Mouse (Mus musculus): ENCODE measurements around the gene Ezr. TPM values are rescaled to one million over a fixed set of nuclear protein-coding genes. Genes with fewer than 3 reads are reported as not detected.

Gene Ezr
- polyA plus RNA-seq, 1 experiment from 2014 or later = 52.2 TPM

DNA sequence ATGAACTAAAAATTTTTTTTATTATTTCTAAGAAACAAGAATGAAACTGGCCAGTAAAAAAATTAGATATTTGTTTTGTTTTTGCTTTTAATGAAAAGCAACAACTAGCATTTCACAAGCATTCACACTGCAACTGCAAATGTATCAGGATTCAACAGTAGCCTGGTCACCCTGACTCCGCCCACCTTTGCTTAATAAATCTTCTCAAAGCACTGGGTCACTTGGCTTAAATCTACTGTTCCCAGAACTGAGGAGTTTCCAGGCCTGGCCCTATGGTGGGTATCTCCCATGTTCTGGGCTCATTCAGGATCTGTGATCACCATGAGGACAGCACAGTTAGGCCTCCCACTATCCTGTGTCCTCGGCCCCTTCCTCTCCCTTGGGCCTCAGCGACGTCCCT lies 17.9 kb downstream of the Ezr start:
- Histone ChIP-seq H3K9ac (no peak overlapping the region), H3K4me3 (no peak overlapping the region), H3K27me3 (no peaks in the 10 kb centered on the region), H3K27ac (no peak overlapping the region), H3K4me1 (peaks cover 10% of the 10 kb centered on the region), H3K4me2 (replicated peaks) (no peak overlapping the region), H3K36me3 (no peaks in the 10 kb centered on the region), H3K9me3 (no peaks in the 10 kb centered on the region)
- ATAC-seq (ENCODE audit: insufficient number of reproducible peaks, insufficient read depth, low FRiP score, low TSS enrichment) = no peak
- 80% methylated on average over 4 of the region's 4 CpGs for WGBS

DNA sequence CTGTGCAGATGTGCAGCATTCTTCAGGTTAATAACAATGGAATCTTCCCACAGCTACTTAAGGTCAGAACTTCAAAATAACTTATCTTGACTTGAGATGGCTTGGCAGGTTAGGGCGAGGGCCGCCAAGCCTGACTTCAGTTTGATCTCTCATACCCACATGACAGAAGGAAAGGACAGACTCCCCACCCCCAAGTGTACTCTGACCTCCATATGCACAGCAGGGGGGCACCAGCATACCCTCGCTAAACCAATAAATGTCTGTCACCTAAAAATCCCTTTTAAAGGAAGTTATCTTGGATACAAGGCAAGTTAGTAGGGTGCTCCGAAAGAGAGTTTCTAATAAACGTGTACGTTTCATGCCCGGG lies 18.4 kb downstream of the Ezr start:
- Histone ChIP-seq H3K36me3 (no peaks in the 10 kb centered on the region), H3K27ac (no peak overlapping the region), H3K27me3 (no peaks in the 10 kb centered on the region), H3K4me2 (replicated peaks) (no peak overlapping the region), H3K9ac (no peak overlapping the region), H3K9me3 (no peaks in the 10 kb centered on the region), H3K4me3 (no peak overlapping the region), H3K4me1 (peaks cover 10% of the 10 kb centered on the region)
- ATAC-seq (ENCODE audit: insufficient number of reproducible peaks, insufficient read depth, low FRiP score, low TSS enrichment) = no peak
- 71% methylated on average over 7 of the region's 7 CpGs for WGBS

DNA sequence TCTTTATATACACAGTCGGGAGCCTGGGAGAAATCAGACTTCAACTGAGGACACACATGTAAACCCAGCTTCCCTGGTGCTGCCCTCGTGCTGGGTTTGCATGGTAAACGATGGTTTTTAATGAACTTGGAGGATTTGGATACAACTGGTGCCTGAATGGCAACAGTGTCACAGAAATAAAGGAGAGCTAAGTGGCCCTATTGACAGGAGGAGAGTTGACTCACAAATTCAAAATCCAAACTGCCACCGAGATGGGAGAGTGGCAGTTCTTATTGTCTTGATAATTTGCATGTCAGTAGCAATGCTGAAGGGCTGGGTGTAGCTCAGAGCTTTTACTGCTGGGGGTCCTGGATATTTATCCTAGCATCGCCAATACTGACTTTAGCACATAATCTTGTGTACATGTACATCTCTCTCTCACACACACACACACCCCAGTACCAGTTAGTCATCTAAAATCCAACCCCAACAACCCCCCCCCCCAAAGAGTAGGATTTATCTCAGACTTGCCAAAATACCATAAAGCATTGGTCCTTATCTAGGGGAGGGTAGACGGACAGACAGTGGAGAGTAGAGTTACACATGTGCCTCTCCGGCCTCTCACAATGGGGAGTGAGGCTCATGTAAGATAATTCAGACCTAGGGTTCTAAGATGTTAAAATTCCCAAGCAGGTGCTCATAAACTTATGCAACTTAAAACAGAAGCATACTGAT lies 18.9 kb downstream of the Ezr start:
- no peak overlapping the region for H3K9ac ChIP-seq
- no peaks in the 10 kb centered on the region for H3K9me3 ChIP-seq
- H3K27me3 ChIP-seq = no peaks in the 10 kb centered on the region
- H3K4me1 ChIP-seq = peaks cover 10% of the 10 kb centered on the region
- ATAC-seq (ENCODE audit: insufficient number of reproducible peaks, insufficient read depth, low FRiP score, low TSS enrichment) = no peak
- no peaks in the 10 kb centered on the region for H3K36me3 ChIP-seq
- no peak overlapping the region for H3K4me3 ChIP-seq
- H3K27ac ChIP-seq = no peak overlapping the region
- WGBS = 55% methylated on average over 7 of the region's 7 CpGs
- no peak overlapping the region for H3K4me2 ChIP-seq (replicated peaks)

DNA sequence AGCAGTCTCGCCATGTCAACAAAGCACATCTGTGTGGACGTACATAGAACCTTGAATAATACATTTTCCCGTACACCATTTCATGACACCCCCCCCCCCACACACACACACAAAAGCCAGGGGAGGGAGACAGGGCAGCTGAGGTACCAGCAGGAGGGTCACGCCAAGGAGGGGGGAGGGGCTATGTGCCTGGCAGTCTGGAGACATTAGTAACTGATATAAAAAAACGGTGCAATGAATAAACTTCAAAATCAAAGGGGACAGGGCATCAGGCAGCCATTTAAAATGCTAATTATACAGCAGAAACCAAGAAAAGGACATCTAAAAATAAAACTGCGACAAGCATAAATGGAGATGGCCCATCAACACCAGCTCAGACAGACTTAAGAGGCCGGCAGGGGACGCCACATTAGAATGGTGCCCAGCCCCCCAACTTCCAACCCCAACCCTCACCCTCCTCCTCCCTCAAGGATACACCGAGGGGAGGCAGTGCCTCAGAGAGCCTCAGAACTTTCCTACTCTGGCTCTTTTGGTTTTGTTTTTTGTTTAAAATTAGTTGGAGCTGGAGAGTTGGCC lies 22.8 kb downstream of the Ezr start:
- Histone ChIP-seq H3K27ac (no peak overlapping the region), H3K9me3 (no peaks in the 10 kb centered on the region), H3K4me3 (no peak overlapping the region), H3K27me3 (no peaks in the 10 kb centered on the region), H3K9ac (no peak overlapping the region), H3K36me3 (peaks cover 3% of the 10 kb centered on the region; the same call in 1 of the 2 replicates), H3K4me2 (replicated peaks) (no peak overlapping the region), H3K4me1 (peaks cover 5% of the 10 kb centered on the region; the same call in 1 of the 2 replicates)
- no peak for ATAC-seq (ENCODE audit: insufficient number of reproducible peaks, insufficient read depth, low FRiP score, low TSS enrichment)
- 56% methylated on average over 9 of the region's 9 CpGs for WGBS

DNA sequence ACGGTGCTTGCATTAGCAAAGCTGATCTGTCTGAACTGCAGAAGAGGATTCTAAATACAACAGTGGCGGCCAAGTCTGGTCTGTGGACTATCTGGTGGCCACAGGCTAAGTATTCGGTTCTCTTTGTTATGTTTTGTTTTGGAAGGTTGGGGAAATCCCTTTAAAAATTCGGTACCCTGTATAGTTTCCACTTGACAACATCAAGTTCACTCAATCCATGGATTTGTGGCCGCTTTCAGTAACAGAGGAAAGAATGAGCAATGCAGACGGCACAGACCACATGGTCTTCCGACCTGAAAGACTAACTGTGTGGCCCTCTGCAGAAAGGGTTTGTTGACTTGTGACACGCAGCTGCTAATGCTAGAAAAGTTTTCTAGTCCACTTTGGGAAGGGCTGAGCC lies 23.7 kb downstream of the Ezr start:
- no peak for ATAC-seq (ENCODE audit: insufficient number of reproducible peaks, insufficient read depth, low FRiP score, low TSS enrichment)
- Histone ChIP-seq H3K4me1 (no peaks in the 10 kb centered on the region), H3K27ac (no peak overlapping the region), H3K9me3 (no peaks in the 10 kb centered on the region), H3K9ac (no peak overlapping the region), H3K27me3 (0 out of 2 replicates have a peak, but pooled peaks cover 2% of the 10 kb centered on the region), H3K36me3 (peaks cover 3% of the 10 kb centered on the region; the same call in 1 of the 2 replicates), H3K4me2 (replicated peaks) (no peak overlapping the region), H3K4me3 (no peak overlapping the region)
- WGBS = 79% methylated on average over 8 of the region's 8 CpGs

DNA sequence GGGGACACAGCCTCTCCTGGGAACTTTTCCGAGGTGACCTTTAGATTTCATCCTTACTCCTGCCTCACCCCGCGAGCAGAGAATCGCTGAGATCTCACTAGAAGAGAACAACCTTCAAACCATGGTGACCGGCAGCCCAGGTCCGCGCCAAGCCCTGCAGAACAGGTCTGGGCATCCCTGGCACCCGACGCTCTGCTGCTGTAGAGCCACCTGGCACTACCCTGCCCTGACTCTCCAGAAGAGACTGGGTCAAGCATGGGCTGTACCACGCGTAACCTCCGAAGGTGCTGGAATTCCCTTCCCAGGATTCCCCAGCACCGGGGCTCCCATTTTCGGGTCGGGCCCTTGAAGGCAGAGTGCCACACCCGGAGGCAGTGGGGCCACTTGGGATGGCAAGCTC lies 24.7 kb downstream of the Ezr start:
- 0 out of 2 replicates have a peak, but pooled peaks cover 2% of the 10 kb centered on the region for H3K27me3 ChIP-seq
- ATAC-seq (ENCODE audit: insufficient number of reproducible peaks, insufficient read depth, low FRiP score, low TSS enrichment) = no peak
- no peaks in the 10 kb centered on the region for H3K4me1 ChIP-seq
- H3K27ac ChIP-seq = no peak overlapping the region
- H3K9ac ChIP-seq = no peak overlapping the region
- H3K4me2 ChIP-seq (replicated peaks) = no peak overlapping the region
- no peaks in the 10 kb centered on the region for H3K9me3 ChIP-seq
- H3K4me3 ChIP-seq = no peak overlapping the region
- H3K36me3 ChIP-seq = peaks cover 3% of the 10 kb centered on the region; the same call in 1 of the 2 replicates
- WGBS = 96% methylated on average over 16 of the region's 16 CpGs

DNA sequence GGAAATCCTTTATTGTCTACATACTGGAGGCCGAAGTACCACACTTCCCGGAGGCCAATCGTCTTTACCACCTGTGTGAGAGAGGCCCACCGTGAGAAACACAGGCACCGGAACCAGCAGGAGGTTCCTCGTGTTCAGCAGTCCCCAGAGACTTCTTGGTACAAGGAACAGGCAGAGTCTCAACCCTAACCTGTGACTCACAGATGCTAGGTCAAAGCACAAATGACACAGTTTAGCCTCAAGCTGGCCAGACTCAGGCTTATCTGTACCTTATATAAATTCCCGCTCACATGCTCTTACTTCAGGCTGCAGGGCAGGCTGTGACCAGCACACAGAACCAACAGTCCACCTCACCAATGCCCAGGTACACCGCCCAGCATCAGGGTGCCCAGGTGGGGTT lies 26.7 kb downstream of the Ezr start:
- H3K4me2 ChIP-seq (replicated peaks) = no peak overlapping the region
- WGBS = 79% methylated on average over 8 of the region's 8 CpGs
- no peak overlapping the region for H3K4me3 ChIP-seq
- no peaks in the 10 kb centered on the region for H3K9me3 ChIP-seq
- 0 out of 2 replicates have a peak, but pooled peaks cover 2% of the 10 kb centered on the region for H3K27me3 ChIP-seq
- peaks cover 3% of the 10 kb centered on the region; the same call in 1 of the 2 replicates for H3K36me3 ChIP-seq
- peaks cover 15% of the 10 kb centered on the region for H3K4me1 ChIP-seq
- no peak overlapping the region for H3K27ac ChIP-seq
- H3K9ac ChIP-seq = no peak overlapping the region
- no peak for ATAC-seq (ENCODE audit: insufficient number of reproducible peaks, insufficient read depth, low FRiP score, low TSS enrichment)

DNA sequence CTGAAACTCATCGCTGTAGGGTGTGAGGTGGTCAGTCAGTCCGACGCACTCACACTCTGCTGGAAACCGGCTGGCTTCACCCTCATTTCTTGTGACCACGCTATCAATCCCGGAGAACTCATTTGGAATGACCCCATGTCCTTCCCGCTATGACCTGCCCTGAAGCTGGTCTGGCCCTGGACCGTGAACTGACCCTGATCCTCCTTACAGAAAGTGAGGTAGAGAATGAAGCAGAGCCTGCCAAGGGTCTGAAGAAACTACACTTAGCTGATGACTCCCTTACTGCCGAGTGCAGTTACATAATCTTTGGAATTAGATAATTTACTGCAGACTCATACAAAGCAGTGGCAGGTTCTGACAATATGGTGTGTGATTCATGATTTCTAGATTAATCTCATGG lies 27.4 kb downstream of the Ezr start:
- 78% methylated on average over 9 of the region's 9 CpGs for WGBS
- peaks cover 15% of the 10 kb centered on the region for H3K4me1 ChIP-seq
- ATAC-seq (ENCODE audit: insufficient number of reproducible peaks, insufficient read depth, low FRiP score, low TSS enrichment) = no peak

DNA sequence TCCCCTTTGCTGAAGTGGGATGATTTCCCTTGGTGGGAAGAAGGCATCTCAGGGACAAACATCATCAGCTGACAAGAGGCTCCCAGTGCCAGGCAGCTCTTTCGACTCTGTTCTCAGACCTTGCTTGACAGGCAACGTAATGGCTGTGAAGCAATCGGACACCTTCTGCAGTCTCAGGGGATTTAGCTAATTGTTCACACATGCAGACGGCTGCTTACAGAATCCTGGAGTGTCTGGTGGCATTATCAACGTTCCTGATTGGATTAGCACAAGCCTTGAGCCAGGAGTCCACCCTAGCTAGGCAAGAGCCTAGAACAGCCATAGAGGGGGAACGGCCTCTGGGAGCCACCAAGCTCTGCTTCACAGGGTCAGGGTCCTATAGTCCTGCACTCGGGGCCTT lies 30.2 kb downstream of the Ezr start:
- peak overlapping the region; percentile 79 for H3K27ac ChIP-seq
- H3K4me3 ChIP-seq = no peak overlapping the region
- no peaks in the 10 kb centered on the region for H3K9me3 ChIP-seq
- no peak overlapping the region for H3K9ac ChIP-seq
- ATAC-seq (ENCODE audit: insufficient number of reproducible peaks, insufficient read depth, low FRiP score, low TSS enrichment) = peak; percentile 53
- no peak overlapping the region for H3K4me2 ChIP-seq (replicated peaks)
- WGBS = 19% methylated on average over 7 of the region's 7 CpGs
- peaks cover 2% of the 10 kb centered on the region; the same call in 1 of the 2 replicates for H3K36me3 ChIP-seq
- peaks cover 22% of the 10 kb centered on the region for H3K4me1 ChIP-seq
- H3K27me3 ChIP-seq = 0 out of 2 replicates have a peak, but pooled peaks cover 2% of the 10 kb centered on the region

More for the DNA sequence above, 27.4 kb downstream of the Ezr start:
- Histone ChIP-seq H3K4me3 (no peak overlapping the region), H3K9ac (no peak overlapping the region), H3K27me3 (0 out of 2 replicates have a peak, but pooled peaks cover 2% of the 10 kb centered on the region), H3K4me2 (replicated peaks) (no peak overlapping the region), H3K36me3 (peaks cover 3% of the 10 kb centered on the region; the same call in 1 of the 2 replicates), H3K27ac (no peak overlapping the region), H3K9me3 (no peaks in the 10 kb centered on the region)

DNA sequence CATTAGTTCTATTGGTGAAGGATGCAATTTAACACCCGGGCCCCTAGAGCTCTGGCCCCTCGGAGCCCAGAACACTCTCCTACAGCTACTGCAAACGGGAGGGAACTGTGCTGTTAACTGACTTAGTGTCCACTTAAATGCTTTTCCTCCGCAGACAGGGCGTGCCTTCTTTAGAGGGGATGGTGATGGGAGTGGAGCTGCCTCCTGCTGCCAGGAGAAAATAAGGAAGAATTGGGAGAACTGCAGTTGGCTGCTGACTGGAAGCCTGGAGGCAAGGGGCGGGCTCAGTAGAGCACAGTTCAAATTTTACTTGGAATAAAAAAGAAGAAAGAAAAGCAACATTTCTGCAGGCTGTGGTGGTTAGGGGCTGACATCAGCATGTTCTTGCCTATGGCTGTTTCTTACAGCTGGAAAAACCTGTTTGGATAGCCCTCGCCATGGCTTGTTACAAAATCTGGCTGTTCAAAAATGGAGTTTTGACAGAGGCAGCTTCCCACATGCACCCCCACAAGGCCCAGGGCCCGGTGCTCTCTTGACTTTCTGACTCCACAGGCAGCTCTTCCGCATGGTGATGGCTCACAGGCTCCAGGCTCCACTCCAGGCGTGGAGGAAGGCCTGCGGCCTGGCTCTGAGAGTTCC lies 31.2 kb downstream of the Ezr start:
- ATAC-seq (ENCODE audit: insufficient number of reproducible peaks, insufficient read depth, low FRiP score, low TSS enrichment) = no peak
- Histone ChIP-seq H3K4me3 (no peak overlapping the region), H3K27ac (peak overlapping the region; percentile 79), H3K27me3 (0 out of 2 replicates have a peak, but pooled peaks cover 2% of the 10 kb centered on the region), H3K9ac (no peak overlapping the region), H3K4me2 (replicated peaks) (no peak overlapping the region), H3K36me3 (no peaks in the 10 kb centered on the region), H3K9me3 (no peaks in the 10 kb centered on the region), H3K4me1 (peaks cover 26% of the 10 kb centered on the region)
- 51% methylated on average over 11 of the region's 11 CpGs for WGBS

DNA sequence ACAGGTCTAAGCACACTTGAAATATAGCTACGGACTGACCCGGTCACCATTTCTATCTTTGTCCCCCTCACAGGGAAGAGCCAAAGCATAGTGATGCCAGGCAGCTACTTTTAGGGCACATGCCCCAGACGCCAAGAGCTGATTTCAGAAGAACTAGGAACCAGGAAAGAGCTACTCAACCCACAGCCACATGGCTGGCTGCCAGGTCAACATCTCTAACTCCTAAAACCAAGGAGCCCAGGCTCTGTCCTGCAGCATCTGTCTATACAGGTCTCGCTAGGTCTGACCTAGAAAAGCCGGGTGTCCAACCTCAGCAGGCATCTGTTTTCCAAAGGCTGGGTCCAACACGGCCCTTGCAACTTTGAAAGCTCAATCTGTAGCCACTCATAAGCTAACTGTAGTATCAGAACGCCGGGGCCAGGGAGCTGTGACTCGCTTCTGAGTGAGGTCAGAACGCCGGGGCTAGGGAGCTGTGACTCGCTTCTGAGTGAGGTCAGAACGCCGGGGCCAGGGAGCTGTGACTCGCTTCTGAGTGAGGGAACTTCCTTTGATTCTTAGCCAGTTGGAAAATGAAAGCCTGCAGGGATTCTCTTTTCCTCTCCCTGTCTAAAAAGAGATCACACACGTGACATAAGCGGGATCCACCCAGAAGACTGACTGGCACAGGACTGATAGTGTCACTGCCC lies 33.7 kb downstream of the Ezr start:
- Histone ChIP-seq H3K27me3 (no peaks in the 10 kb centered on the region), H3K9me3 (no peaks in the 10 kb centered on the region), H3K4me2 (replicated peaks) (no peak overlapping the region), H3K4me3 (no peak overlapping the region), H3K4me1 (peaks cover 38% of the 10 kb centered on the region), H3K9ac (no peak overlapping the region), H3K27ac (no peak overlapping the region), H3K36me3 (no peaks in the 10 kb centered on the region)
- WGBS = 89% methylated on average over 17 of the region's 17 CpGs
- no peak for ATAC-seq (ENCODE audit: insufficient number of reproducible peaks, insufficient read depth, low FRiP score, low TSS enrichment)
